In the genomic region with DNA sequence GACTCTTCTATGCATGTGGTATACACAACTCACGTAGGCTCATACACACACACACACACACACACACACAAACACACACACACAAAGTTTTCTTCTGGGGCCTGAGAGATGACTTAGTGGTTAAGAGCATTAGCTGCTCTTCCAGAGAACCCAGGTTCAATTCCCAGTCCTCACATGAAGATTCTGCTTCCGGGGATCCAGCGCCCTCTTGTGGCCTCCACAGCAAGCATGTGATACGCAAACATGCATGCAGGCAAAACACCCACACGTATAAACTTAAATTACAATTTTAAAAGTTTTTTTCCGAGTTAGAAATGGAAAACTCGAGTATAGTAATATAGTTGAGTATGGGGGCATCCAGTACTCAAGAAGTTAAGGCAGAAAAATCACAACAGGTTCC, we compare ENCODE assay signal across 8 mouse cellular contexts. TPM values are rescaled to one million over a fixed set of nuclear protein-coding genes. Genes with fewer than 3 reads are reported as not detected.
A peak's percentile ranks its signal among the peaks of the same experiment; 100 is the strongest.
DNase-seq lines count a peak whose midpoint lies in the region; ATAC-seq and TF ChIP-seq lines count a peak whose summit lies in the region.

No protein-coding gene starts in this region.

- H3K27ac ChIP-seq in midbrain, postnatal 0 days (ENCODE audit: low read depth, low read length) = no peak overlapping the region
- H3K27ac ChIP-seq in midbrain, embryonic 16.5 days (ENCODE audit: low read length) = no peak overlapping the region
- H3K27ac ChIP-seq in midbrain, embryonic 10.5 days (replicated peaks) = no peak overlapping the region

- H3K9me3 ChIP-seq in midbrain, postnatal 0 days (ENCODE audit: low read length) = no peaks in the 10 kb centered on the region
- no peaks in the 10 kb centered on the region for H3K9me3 ChIP-seq in midbrain, embryonic 16.5 days (replicated peaks; ENCODE audit: control insufficient read depth, low read length, poor library complexity, severe bottlenecking)
- no peaks in the 10 kb centered on the region for H3K9me3 ChIP-seq in midbrain, embryonic 10.5 days (replicated peaks)

- H3K4me1 ChIP-seq in midbrain, postnatal 0 days (ENCODE audit: insufficient read depth, low read length) = 0 out of 2 replicates have a peak, but pooled peaks cover 4% of the 10 kb centered on the region
- H3K4me1 ChIP-seq in midbrain, embryonic 16.5 days (ENCODE audit: control insufficient read depth, insufficient read depth, low read length) = peaks cover 5% of the 10 kb centered on the region; the same call in 1 of the 2 replicates
- H3K4me1 ChIP-seq in midbrain, embryonic 10.5 days = peaks cover 15% of the 10 kb centered on the region

- WGBS in midbrain, postnatal 0 days = 86% methylated on average over 7 of the region's 7 CpGs
- WGBS in midbrain, embryonic 16.5 days = 86% methylated on average over 7 of the region's 7 CpGs
- WGBS in midbrain, embryonic 10.5 days = 82% methylated on average over 7 of the region's 7 CpGs

- H3K4me2 ChIP-seq in midbrain, postnatal 0 days (ENCODE audit: low read depth, low read length, poor library complexity, severe bottlenecking) = no peak overlapping the region
- H3K4me2 ChIP-seq in midbrain, embryonic 16.5 days (ENCODE audit: low read length) = no peak overlapping the region

- DNase-seq in adrenal gland, postnatal 25 days = peak; percentile 9
- no peak for DNase-seq in adrenal gland, adult 18-20 months (ENCODE audit: low spot score in 2 of 2)
- DNase-seq in midbrain, postnatal 0 days (ENCODE audit: low spot score) = no peak
- DNase-seq in kidney, postnatal 36 days = peak; percentile 39 to 76
- DNase-seq in testis, postnatal 10 days (ENCODE audit: low spot score) = peak; percentile 47
- no peak for DNase-seq in midbrain, embryonic 10.5 days (ENCODE audit: low spot score)
- DNase-seq in ovary, adult 18-20 months (ENCODE audit: low spot score) = no peak

- H3K27me3 ChIP-seq in midbrain, postnatal 0 days (ENCODE audit: insufficient read depth, low read length) = no peaks in the 10 kb centered on the region; the same call in 1 of the 2 replicates
- peaks cover 16% of the 10 kb centered on the region for H3K27me3 ChIP-seq in midbrain, embryonic 16.5 days (ENCODE audit: control insufficient read depth, insufficient read depth, low read depth, low read length)
- H3K27me3 ChIP-seq in midbrain, embryonic 10.5 days (ENCODE audit: low read depth, poor library complexity, severe bottlenecking) = peaks cover 31% of the 10 kb centered on the region

- H3K9ac ChIP-seq in midbrain, postnatal 0 days (replicated peaks; ENCODE audit: low read length, poor library complexity, severe bottlenecking) = no peak overlapping the region
- H3K9ac ChIP-seq in midbrain, embryonic 16.5 days (ENCODE audit: low read depth, low read length) = no peak overlapping the region

- no peak for ATAC-seq in midbrain, postnatal 0 days (ENCODE audit: low FRiP score)
- no peak for ATAC-seq in midbrain, embryonic 16.5 days

- peak; percentile 52 for TF ChIP-seq CTCF in midbrain, postnatal 0 days (IDR thresholded peaks at IDR 0.05)

- H3K4me3 ChIP-seq in midbrain, postnatal 0 days (ENCODE audit: low read depth, low read length) = no peak overlapping the region
- H3K4me3 ChIP-seq in midbrain, embryonic 16.5 days (ENCODE audit: low read depth, low read length) = no peak overlapping the region
- H3K4me3 ChIP-seq in midbrain, embryonic 10.5 days = no peak overlapping the region

- H3K36me3 ChIP-seq in midbrain, postnatal 0 days (ENCODE audit: insufficient read depth, low read length) = no peaks in the 10 kb centered on the region
- no peaks in the 10 kb centered on the region for H3K36me3 ChIP-seq in midbrain, embryonic 16.5 days (ENCODE audit: control insufficient read depth, insufficient read depth, low read length)
- H3K36me3 ChIP-seq in midbrain, embryonic 10.5 days = no peaks in the 10 kb centered on the region

RNA-seq across cellular contexts. Expression of gene Dtx3l, which starts 2.4 kb away (rescaled TPM):
- 6.9 and 10.8 TPM in 2 replicates for total RNA-seq in adrenal gland, postnatal 25 days (2021)
- total RNA-seq in adrenal gland, adult 18-20 months (2021) = 1 to 10 TPM; 6.8 to 9.8 TPM
- total RNA-seq in midbrain, postnatal 0 days (2014; rRNA removed) = 1.9 and 2.3 TPM in 2 replicates
- 0.93 and 1.2 TPM in 2 replicates for polyA plus RNA-seq in midbrain, postnatal 0 days (2015; fragmentation: Nextera tagmentation; extraction: Ambion mirVana)
- polyA plus RNA-seq in midbrain, embryonic 16.5 days (2015; fragmentation: Nextera tagmentation; extraction: Ambion mirVana) = 1.3 and 1.4 TPM in 2 replicates
- 2.8 and 2.9 TPM in 2 replicates for polyA plus RNA-seq in midbrain, embryonic 10.5 days (2016; fragmentation: Nextera tagmentation; extraction: Ambion mirVana)

RNA-seq across cellular contexts. Expression of gene Parp9, which starts 3.1 kb away (rescaled TPM):
- total RNA-seq in adrenal gland, postnatal 25 days (2021) = 10.0 and 14.3 TPM in 2 replicates
- total RNA-seq in adrenal gland, adult 18-20 months (2021) = 10 to 100 TPM; 11.8 to 13.9 TPM
- 3.0 and 4.3 TPM in 2 replicates for total RNA-seq in midbrain, postnatal 0 days (2014; rRNA removed)
- 1.9 and 3.3 TPM in 2 replicates for polyA plus RNA-seq in midbrain, postnatal 0 days (2015; fragmentation: Nextera tagmentation; extraction: Ambion mirVana)
- 1.8 TPM in 2 replicates for polyA plus RNA-seq in midbrain, embryonic 16.5 days (2015; fragmentation: Nextera tagmentation; extraction: Ambion mirVana)
- 2.1 and 2.3 TPM in 2 replicates for polyA plus RNA-seq in midbrain, embryonic 10.5 days (2016; fragmentation: Nextera tagmentation; extraction: Ambion mirVana)

RNA-seq across cellular contexts. Expression of gene Kpna1, which starts 37.2 kb away (rescaled TPM):
- total RNA-seq in adrenal gland, postnatal 25 days (2021) = 62.0 and 69.0 TPM in 2 replicates
- total RNA-seq in adrenal gland, adult 18-20 months (2021) = 100 to 1,000 TPM in 1 of 2 experiments, 10 to 100 TPM in 1; 77.6 to 101 TPM
- total RNA-seq in midbrain, postnatal 0 days (2014; rRNA removed) = 68.5 and 84.4 TPM in 2 replicates
- 56.0 and 61.6 TPM in 2 replicates for polyA plus RNA-seq in midbrain, postnatal 0 days (2015; fragmentation: Nextera tagmentation; extraction: Ambion mirVana)
- polyA plus RNA-seq in midbrain, embryonic 16.5 days (2015; fragmentation: Nextera tagmentation; extraction: Ambion mirVana) = 85.1 and 91.0 TPM in 2 replicates
- 76.4 and 77.0 TPM in 2 replicates for polyA plus RNA-seq in midbrain, embryonic 10.5 days (2016; fragmentation: Nextera tagmentation; extraction: Ambion mirVana)

Comparison
In these comparisons a context has a peak if more than half of its experiments do, and no peak if none do; other contexts are left out.
1. DNase-seq: peak in adrenal gland, postnatal 25 days (single experiment), kidney, postnatal 36 days (2 of 2) and testis, postnatal 10 days (single experiment); none in adrenal gland, adult 18-20 months (0 of 2), midbrain, postnatal 0 days (single experiment), midbrain, embryonic 10.5 days (single experiment) and ovary, adult 18-20 months (single experiment).